8 mouse cellular contexts compared by ENCODE assay signal in the genomic region with DNA sequence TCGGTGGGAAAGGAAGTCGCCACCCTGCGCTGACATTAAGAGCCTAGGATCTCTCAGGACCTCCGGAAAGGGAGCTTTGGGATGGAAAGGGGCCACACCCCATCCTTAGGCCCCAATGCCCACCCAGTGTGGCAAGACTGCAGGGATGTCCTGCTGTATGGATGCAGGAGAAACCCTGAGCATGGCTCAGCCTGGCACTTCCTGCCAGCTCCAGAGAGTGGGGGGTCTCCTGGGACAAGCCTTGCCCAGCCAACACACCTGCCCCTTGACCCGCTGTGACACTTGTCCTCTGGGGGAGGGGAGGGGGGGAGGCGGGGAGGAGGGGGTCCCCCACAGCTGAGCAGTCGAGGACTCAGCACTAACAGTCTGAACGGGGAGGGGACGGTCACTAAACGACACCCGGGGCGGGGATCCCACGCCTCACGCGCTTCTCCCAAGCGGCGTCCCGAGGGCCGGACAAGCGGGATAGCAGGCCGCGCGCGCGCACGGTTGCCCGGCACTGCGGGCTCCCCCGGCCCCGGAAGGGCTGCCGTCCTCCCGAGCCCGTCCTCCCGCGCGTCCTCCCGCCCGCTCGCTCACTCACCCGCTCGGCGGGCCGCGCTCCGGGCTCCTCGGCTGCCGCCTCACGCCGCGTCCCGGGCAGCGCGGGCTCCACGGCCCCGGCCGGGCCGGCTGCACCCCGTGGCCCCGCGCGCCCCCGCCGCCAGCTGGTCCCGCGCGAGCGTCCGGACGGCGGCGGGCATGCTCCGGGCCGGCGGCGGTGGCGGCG. TPM values are rescaled to one million over a fixed set of nuclear protein-coding genes. Genes with fewer than 3 reads are reported as not detected.
DNase-seq lines count a peak whose midpoint lies in the region; ATAC-seq and TF ChIP-seq lines count a peak whose summit lies in the region.

No protein-coding gene starts in this region.

- WGBS in intestine, postnatal 0 days = 3% methylated on average over 65 of the region's 77 CpGs

- H3K27ac ChIP-seq in cortical plate, adult 2 months (ENCODE audit: insufficient read depth, low read length) = peak overlapping the region; percentile 51; the same call in 1 of the 2 replicates
- H3K27ac ChIP-seq in intestine, postnatal 0 days (ENCODE audit: low read depth, low read length) = peak overlapping the region; percentile 79

- H3K4me1 ChIP-seq in cortical plate, adult 2 months (ENCODE audit: control insufficient read depth, insufficient read depth, low read length) = peaks cover 6% of the 10 kb centered on the region
- no peaks in the 10 kb centered on the region for H3K4me1 ChIP-seq in intestine, postnatal 0 days (replicated peaks; ENCODE audit: control insufficient read depth, insufficient read depth, low read length)

- peak; percentile 60 for DNase-seq in A20 (ENCODE audit: low read depth, low spot score)
- peak; percentile 36 for DNase-seq in T-cell, adult 2 months (ENCODE audit: low spot score)
- peak; percentile 57 to 63 for DNase-seq in lung, adult 18-20 months
- peak; percentile 36 for DNase-seq in ovary, postnatal 14 days (ENCODE audit: low spot score)
- peak; percentile 59 for DNase-seq in yolk sac, embryonic 10.5 days (ENCODE audit: low spot score)

- no peak for TF ChIP-seq CTCF in cortical plate, adult 2 months (IDR thresholded peaks at IDR 0.05; ENCODE audit: extremely low read depth, insufficient read depth, low read length)
- no peak for TF ChIP-seq CTCF in intestine, postnatal 0 days (IDR thresholded peaks at IDR 0.05; ENCODE audit: low read depth)

- peaks cover 8% of the 10 kb centered on the region for H3K36me3 ChIP-seq in intestine, postnatal 0 days (ENCODE audit: control insufficient read depth, insufficient read depth)

- peak overlapping the region; percentile 74 for H3K9ac ChIP-seq in intestine, postnatal 0 days (ENCODE audit: low read depth, low read length)

- peak overlapping the region; percentile 95 for H3K4me2 ChIP-seq in intestine, postnatal 0 days (replicated peaks; ENCODE audit: low read depth)

- ATAC-seq in granulocyte monocyte progenitor cell, adult 5-6 weeks (replicated peaks; ENCODE audit: poor library complexity, severe bottlenecking) = peak; percentile 52
- ATAC-seq in intestine, postnatal 0 days = peak; percentile 63

- H3K9me3 ChIP-seq in intestine, postnatal 0 days (ENCODE audit: control insufficient read depth) = no peaks in the 10 kb centered on the region

- no peaks in the 10 kb centered on the region for H3K27me3 ChIP-seq in intestine, postnatal 0 days (replicated peaks; ENCODE audit: control insufficient read depth, insufficient read depth, low read length)

- H3K4me3 ChIP-seq in cortical plate, adult 2 months (ENCODE audit: insufficient read depth, low read length) = peak overlapping the region; percentile 89
- peak overlapping the region; percentile 65 for H3K4me3 ChIP-seq in intestine, postnatal 0 days (ENCODE audit: low read depth, low read length)

- no peak for TF ChIP-seq POLR2A in cortical plate, adult 2 months (IDR thresholded peaks at IDR 0.05; ENCODE audit: extremely low read depth, insufficient read depth, low read length)

RNA-seq across cellular contexts. Expression of gene Pitpnm2, which starts 0.5 kb away (rescaled TPM):
- polyA plus RNA-seq in cortical plate, adult 2 months (2012; rRNA removed) = 178 and 196 TPM in 2 replicates
- 8.8 and 10.4 TPM in 2 replicates for total RNA-seq in granulocyte monocyte progenitor cell, adult 5-6 weeks (2014; fragmentation: Nextera tagmentation)
- total RNA-seq in granulocyte monocyte progenitor cell, adult 5-6 weeks (2017) = 3.1 and 4.1 TPM in 2 replicates
- 1.5 and 1.9 TPM in 2 replicates for polyA plus RNA-seq in intestine, postnatal 0 days (2015; fragmentation: Nextera tagmentation; extraction: Ambion mirVana)

Comparison
In these comparisons a context has a peak if more than half of its experiments do, and no peak if none do; other contexts are left out.
1. Peak in every context shown above with its lines: DNase-seq, ATAC-seq, H3K4me3 ChIP-seq and H3K27ac ChIP-seq.
2. RNA of gene Pitpnm2, which starts 0.5 kb away (polyA plus RNA-seq): 178 to 196 TPM in cortical plate, adult 2 months; 1.5 to 1.9 TPM in intestine, postnatal 0 days; every median in the first group is over 10 times any median in the second.